ENCODE assay signal across 30 mouse cellular contexts in the genomic region with DNA sequence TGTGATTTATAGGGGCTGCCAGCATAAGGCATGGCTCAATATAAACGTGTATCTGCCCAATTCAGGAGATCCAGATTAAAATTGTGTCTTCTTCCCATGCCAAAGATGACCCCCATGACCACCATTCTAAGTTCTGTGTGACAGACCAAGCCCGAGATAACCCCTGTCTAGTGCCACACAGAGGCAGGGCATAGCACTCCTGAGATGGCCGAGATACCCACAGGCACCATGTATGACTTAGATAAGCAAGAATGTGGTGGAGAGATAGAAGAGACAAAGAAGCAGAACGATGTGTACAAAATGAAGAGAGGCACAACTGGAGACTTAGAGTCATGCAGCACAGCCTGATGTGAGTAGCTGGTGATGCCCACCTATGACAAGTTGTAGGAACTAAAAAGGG. TPM values are rescaled to one million over a fixed set of nuclear protein-coding genes. Genes with fewer than 3 reads are reported as not detected.
DNase-seq lines count a peak whose midpoint lies in the region; ATAC-seq and TF ChIP-seq lines count a peak whose summit lies in the region.
"Had no signal": no experiment of that assay in that cellular context is flagged by ENCODE, and none has a peak within 500 bp of the region (broad histone marks: within the 10 kb centered on the region; RNA-seq: fewer than 3 reads in every experiment).

No protein-coding gene starts in this region.

- TF ChIP-seq EP300 in liver, embryonic 14.5 days (IDR thresholded peaks at IDR 0.05; ENCODE audit: low read depth): peak; percentile 34; the same call in 1 of the 2 replicates

- no peaks in the 10 kb centered on the region for H3K4me1 ChIP-seq in liver, embryonic 14.5 days (replicated peaks; ENCODE audit: control insufficient read depth in 2 of 2, insufficient read depth in 2 of 2, low read length in 1 of 2)
- H3K4me1 ChIP-seq in liver, embryonic 11.5 days (replicated peaks; ENCODE audit: control insufficient read depth, insufficient read depth, low read length): no peaks in the 10 kb centered on the region
- H3K4me1 ChIP-seq: embryonic facial prominence, embryonic 10.5 days; embryonic facial prominence, embryonic 12.5 days; forebrain, embryonic 10.5 days; forebrain, embryonic 12.5 days had no signal

- DNase-seq in heart, adult 11 months: peak; percentile 31
- no peak for DNase-seq in heart, adult 18-20 months
- no peak for DNase-seq in liver, embryonic 14.5 days (ENCODE audit: low read depth in 3 of 3, low spot score in 3 of 3)
- no peak for DNase-seq in liver, embryonic 11.5 days (ENCODE audit: low spot score)
- DNase-seq in ovary, postnatal 10 days (ENCODE audit: low spot score): no peak
- DNase-seq in right cerebral cortex, postnatal 14 days: no peak
- DNase-seq: adrenal gland, adult 8-10 months; adrenal gland, postnatal 14 days; adrenal gland, postnatal 36 days; B cell, adult 2 months; cerebellum, adult 11-12 months; cerebellum, adult 2 months; cerebellum, adult 9-10 months; cerebellum, postnatal 10 days; cerebellum, postnatal 25 days had no signal

- TF ChIP-seq CTCF in liver, embryonic 14.5 days (IDR thresholded peaks at IDR 0.05; ENCODE audit: low read depth): no peak

- ATAC-seq in liver, embryonic 14.5 days (ENCODE audit: insufficient read depth): no peak
- no peak for ATAC-seq in liver, embryonic 11.5 days (replicated peaks; ENCODE audit: low FRiP score)
- ATAC-seq in erythroid progenitor cell, adult 5-6 weeks (replicated peaks; ENCODE audit: low FRiP score, poor library complexity, severe bottlenecking): 0 out of 2 replicates have a peak, but pooled peaks have one; percentile 59
- ATAC-seq in megakaryocyte progenitor cell, adult 5-6 weeks (replicated peaks; ENCODE audit: poor library complexity): peak; percentile 86
- ATAC-seq: activated CD4-positive, CD25-positive, alpha-beta regulatory T cell, adult 4 months; CD4-positive, CD25-positive, alpha-beta regulatory T cell, adult 4 months; forebrain, embryonic 14.5 days; Patski had no signal

- H3K4me3 ChIP-seq in liver, embryonic 14.5 days (ENCODE audit: insufficient read depth in 1 of 2, low read depth in 2 of 2, low read length in 2 of 2): no peak overlapping the region
- no peak overlapping the region for H3K4me3 ChIP-seq in liver, embryonic 11.5 days (ENCODE audit: low read depth, low read length)
- H3K4me3 ChIP-seq: embryonic facial prominence, embryonic 10.5 days; embryonic facial prominence, embryonic 12.5 days; forebrain, embryonic 10.5 days; forebrain, embryonic 12.5 days had no signal

- H3K9me3 ChIP-seq in liver, embryonic 14.5 days (ENCODE audit: control insufficient read depth, low read length): no peaks in the 10 kb centered on the region
- no peaks in the 10 kb centered on the region for H3K9me3 ChIP-seq in liver, embryonic 11.5 days (ENCODE audit: control insufficient read depth, low read length)
- H3K9me3 ChIP-seq: embryonic facial prominence, embryonic 10.5 days; embryonic facial prominence, embryonic 12.5 days; forebrain, embryonic 10.5 days; forebrain, embryonic 12.5 days; G1E had no signal

- no peaks in the 10 kb centered on the region for H3K27me3 ChIP-seq in liver, embryonic 14.5 days (ENCODE audit: control insufficient read depth, insufficient read depth, low read length)
- no peaks in the 10 kb centered on the region for H3K27me3 ChIP-seq in liver, embryonic 11.5 days (replicated peaks; ENCODE audit: control insufficient read depth, insufficient read depth, low read length)
- H3K27me3 ChIP-seq: embryonic facial prominence, embryonic 12.5 days; forebrain, embryonic 12.5 days had no signal

- no peaks in the 10 kb centered on the region for H3K36me3 ChIP-seq in liver, embryonic 14.5 days (replicated peaks; ENCODE audit: control insufficient read depth, insufficient read depth, low read depth)
- no peaks in the 10 kb centered on the region for H3K36me3 ChIP-seq in liver, embryonic 11.5 days (ENCODE audit: control insufficient read depth, insufficient read depth, low read length)
- H3K36me3 ChIP-seq: embryonic facial prominence, embryonic 10.5 days; embryonic facial prominence, embryonic 12.5 days; forebrain, embryonic 10.5 days; forebrain, embryonic 12.5 days; G1E had no signal

- 28% methylated on average over 4 of the region's 4 CpGs for WGBS in liver, embryonic 14.5 days (ENCODE audit: insufficient replicate concordance)
- WGBS in liver, embryonic 11.5 days: 60% methylated on average over 4 of the region's 4 CpGs

- no peak overlapping the region for H3K9ac ChIP-seq in liver, embryonic 14.5 days (replicated peaks)
- H3K9ac ChIP-seq in liver, embryonic 11.5 days (ENCODE audit: low read depth, low read length): no peak overlapping the region
- H3K9ac ChIP-seq: embryonic facial prominence, embryonic 12.5 days; forebrain, embryonic 12.5 days had no signal

- H3K4me2 ChIP-seq in liver, embryonic 14.5 days (ENCODE audit: low read depth): no peak overlapping the region
- H3K4me2 ChIP-seq in liver, embryonic 11.5 days: no peak overlapping the region
- H3K4me2 ChIP-seq: embryonic facial prominence, embryonic 12.5 days; forebrain, embryonic 12.5 days had no signal

- H3K27ac ChIP-seq in liver, embryonic 14.5 days: no peak overlapping the region
- H3K27ac ChIP-seq in liver, embryonic 11.5 days (ENCODE audit: low read depth, low read length): no peak overlapping the region
- H3K27ac ChIP-seq: embryonic facial prominence, embryonic 10.5 days; embryonic facial prominence, embryonic 12.5 days; forebrain, embryonic 10.5 days; forebrain, embryonic 12.5 days had no signal

RNA-seq across cellular contexts. Expression of gene H2-M10.4, which starts 5.9 kb away (rescaled TPM):
- total RNA-seq in heart, adult 18-20 months (2021): not detected
- not detected in 2 replicates for polyA plus RNA-seq in liver, embryonic 14.5 days (2012; rRNA removed)
- polyA plus RNA-seq in liver, embryonic 14.5 days (2014; fragmentation: Nextera tagmentation; extraction: Ambion mirVana): not detected in 2 replicates
- not detected in 2 replicates for polyA plus RNA-seq in liver, embryonic 11.5 days (2014; fragmentation: Nextera tagmentation; extraction: Ambion mirVana)
- not detected in 2 replicates for total RNA-seq in erythroid progenitor cell, adult 5-6 weeks (2015; ENCODE audit: low replicate concordance)
- not detected in 2 replicates for total RNA-seq in erythroid progenitor cell, adult 5-6 weeks (2017; ENCODE audit: low replicate concordance)
- not detected in 2 replicates for total RNA-seq in megakaryocyte progenitor cell, adult 5-6 weeks (2015)
- total RNA-seq in megakaryocyte progenitor cell, adult 5-6 weeks (2017): not detected in 2 replicates
- total RNA-seq: adrenal gland, adult 18-20 months; adrenal gland, adult 8-10 months; adrenal gland, postnatal 14 days; adrenal gland, postnatal 36 days; CH12.LX; G1E had no signal
- polyA plus RNA-seq: activated CD4-positive, CD25-positive, alpha-beta regulatory T cell, adult 4 months; CD4-positive, CD25-positive, alpha-beta regulatory T cell, adult 4 months; cerebellum, adult 2 months; cortical plate, adult 2 months; embryonic facial prominence, embryonic 10.5 days; embryonic facial prominence, embryonic 12.5 days; embryonic facial prominence, embryonic 14.5 days; forebrain, embryonic 10.5 days; forebrain, embryonic 12.5 days; forebrain, embryonic 14.5 days; G1E; Patski had no signal

Comparison
In these comparisons a context has a peak if more than half of its experiments do, and no peak if none do; other contexts are left out.
1. ATAC-seq: peak in erythroid progenitor cell, adult 5-6 weeks (single experiment) and megakaryocyte progenitor cell, adult 5-6 weeks (single experiment); none in liver, embryonic 14.5 days (single experiment) and liver, embryonic 11.5 days (single experiment).